Mouse (Mus musculus): ENCODE data around the gene Tldc2. TPM values are rescaled to one million over a fixed set of nuclear protein-coding genes. Genes with fewer than 3 reads are reported as not detected.

Tldc2 gene
- polyA plus RNA-seq, 1 experiment from 2014 or later = not detected

DNA sequence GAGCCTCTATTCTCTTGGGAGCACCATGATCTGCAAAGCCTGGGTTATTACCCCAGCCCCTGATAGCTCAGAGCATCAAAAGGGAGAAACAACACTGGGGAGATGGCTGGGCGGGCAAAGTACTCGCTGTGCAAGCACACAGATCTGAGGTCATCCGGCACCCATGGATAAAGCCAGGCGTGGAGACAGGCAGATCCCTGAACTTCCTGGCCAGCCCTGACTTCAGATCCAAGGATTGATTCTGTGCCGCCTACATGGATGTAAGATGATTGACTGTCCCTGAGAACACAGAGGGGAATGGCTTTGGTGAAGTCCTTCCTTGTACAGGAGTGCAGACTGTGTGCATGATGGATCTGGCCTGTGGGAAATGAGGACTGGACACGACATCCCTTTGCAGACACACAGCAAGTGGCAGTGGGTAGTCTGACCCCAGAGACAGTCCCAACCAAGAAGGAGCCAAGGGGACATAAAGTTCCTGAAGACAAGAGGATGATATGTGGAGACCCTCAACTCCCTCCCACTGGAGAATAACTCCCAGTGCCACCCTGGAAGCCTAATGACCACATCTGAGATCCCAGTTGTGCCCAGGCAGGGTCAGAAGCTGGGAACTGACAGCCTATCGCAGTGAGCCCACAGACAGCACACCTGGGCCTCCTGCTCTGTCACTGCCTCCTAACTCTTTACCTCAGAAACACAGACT lies 20.0 kb upstream of the Tldc2 start:
- H3K9ac ChIP-seq (ENCODE audit: low read depth, low read length) = no peak overlapping the region; the same call in 1 of the 2 replicates
- no peak for ATAC-seq
- 67% methylated on average over 7 of the region's 7 CpGs for WGBS
- H3K9me3 ChIP-seq (ENCODE audit: control insufficient read depth, low read length) = no peaks in the 10 kb centered on the region
- H3K27me3 ChIP-seq (replicated peaks; ENCODE audit: control insufficient read depth, insufficient read depth, low read length) = no peaks in the 10 kb centered on the region
- no peaks in the 10 kb centered on the region for H3K36me3 ChIP-seq (ENCODE audit: control insufficient read depth, insufficient read depth, low read length)
- H3K4me1 ChIP-seq (ENCODE audit: control insufficient read depth, insufficient read depth, low read length) = peaks cover 70% of the 10 kb centered on the region
- no peak overlapping the region for H3K4me2 ChIP-seq (ENCODE audit: low read depth, low read length)
- no peak overlapping the region for H3K27ac ChIP-seq (ENCODE audit: low read length)
- H3K4me3 ChIP-seq (ENCODE audit: low read length) = no peak overlapping the region

DNA sequence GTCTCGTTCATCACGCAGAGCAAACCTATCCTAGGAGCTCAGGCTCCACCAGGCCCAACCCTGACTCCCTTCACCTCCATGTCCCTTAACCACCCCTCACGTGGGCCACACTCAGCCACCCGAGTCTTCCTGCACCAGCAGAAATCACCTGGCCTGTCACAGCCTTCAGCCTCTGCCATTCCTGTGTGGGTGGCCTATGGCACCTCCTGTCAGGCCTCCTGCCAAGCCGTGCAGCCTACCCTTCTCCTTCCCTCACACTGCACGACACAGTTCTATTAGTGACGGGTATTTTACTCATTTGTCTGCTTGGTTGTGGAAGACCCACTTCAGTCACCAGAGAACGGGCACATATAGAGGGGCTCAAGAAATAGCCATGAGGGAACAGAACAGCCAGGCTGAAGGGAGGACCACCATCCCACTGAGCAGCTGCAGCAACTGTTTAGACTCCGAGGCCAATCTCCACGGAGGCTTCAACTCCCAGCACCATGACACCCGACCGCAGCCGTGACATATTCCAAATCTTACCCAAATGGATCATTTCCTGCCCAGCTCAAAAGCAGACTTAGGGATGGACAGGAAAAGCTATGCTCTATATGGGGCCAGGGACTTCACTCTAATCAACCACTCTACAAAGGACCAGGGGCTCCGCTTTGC lies 18.0 kb upstream of the Tldc2 start:
- Histone ChIP-seq H3K4me2 (ENCODE audit: low read depth, low read length) (peak overlapping the region; percentile 13; the same call in 1 of the 2 replicates), H3K36me3 (ENCODE audit: control insufficient read depth, insufficient read depth, low read length) (no peaks in the 10 kb centered on the region), H3K27ac (ENCODE audit: low read length) (peak overlapping the region; percentile 89), H3K9me3 (ENCODE audit: control insufficient read depth, low read length) (no peaks in the 10 kb centered on the region), H3K9ac (ENCODE audit: low read depth, low read length) (peak overlapping the region; percentile 50), H3K27me3 (replicated peaks; ENCODE audit: control insufficient read depth, insufficient read depth, low read length) (no peaks in the 10 kb centered on the region), H3K4me1 (ENCODE audit: control insufficient read depth, insufficient read depth, low read length) (peaks cover 85% of the 10 kb centered on the region), H3K4me3 (ENCODE audit: low read length) (no peak overlapping the region)
- no peak for ATAC-seq
- WGBS = 53% methylated on average over 14 of the region's 14 CpGs

DNA sequence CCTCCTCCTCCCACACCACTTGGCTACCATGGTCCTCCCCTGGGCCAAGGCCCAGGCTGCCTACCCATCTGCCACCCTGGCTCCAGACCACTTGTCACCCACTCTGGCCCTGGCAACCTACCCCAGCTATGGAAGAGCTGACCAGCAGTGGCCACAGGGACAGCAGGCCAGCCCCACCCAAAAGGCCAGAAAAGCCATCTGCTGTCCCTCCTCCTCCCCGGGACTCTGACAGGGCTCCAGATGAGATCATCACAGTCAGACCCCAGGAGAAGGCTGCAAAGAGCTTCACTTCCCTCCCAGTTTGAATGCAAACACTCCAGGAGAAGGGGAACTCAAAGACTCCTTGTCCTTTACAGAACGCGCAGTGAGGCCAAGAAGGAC lies 17.5 kb upstream of the Tldc2 start:
- H3K27ac ChIP-seq (ENCODE audit: low read length) = peak overlapping the region; percentile 89
- ATAC-seq = no peak
- peak overlapping the region; percentile 50 for H3K9ac ChIP-seq (ENCODE audit: low read depth, low read length)
- H3K4me1 ChIP-seq (ENCODE audit: control insufficient read depth, insufficient read depth, low read length) = peaks cover 85% of the 10 kb centered on the region
- H3K4me2 ChIP-seq (ENCODE audit: low read depth, low read length) = peak overlapping the region; percentile 13; the same call in 1 of the 2 replicates
- H3K36me3 ChIP-seq (ENCODE audit: control insufficient read depth, insufficient read depth, low read length) = no peaks in the 10 kb centered on the region
- no peak overlapping the region for H3K4me3 ChIP-seq (ENCODE audit: low read length)
- 30% methylated on average over 3 of the region's 3 CpGs for WGBS
- H3K27me3 ChIP-seq (replicated peaks; ENCODE audit: control insufficient read depth, insufficient read depth, low read length) = no peaks in the 10 kb centered on the region
- H3K9me3 ChIP-seq (ENCODE audit: control insufficient read depth, low read length) = no peaks in the 10 kb centered on the region

DNA sequence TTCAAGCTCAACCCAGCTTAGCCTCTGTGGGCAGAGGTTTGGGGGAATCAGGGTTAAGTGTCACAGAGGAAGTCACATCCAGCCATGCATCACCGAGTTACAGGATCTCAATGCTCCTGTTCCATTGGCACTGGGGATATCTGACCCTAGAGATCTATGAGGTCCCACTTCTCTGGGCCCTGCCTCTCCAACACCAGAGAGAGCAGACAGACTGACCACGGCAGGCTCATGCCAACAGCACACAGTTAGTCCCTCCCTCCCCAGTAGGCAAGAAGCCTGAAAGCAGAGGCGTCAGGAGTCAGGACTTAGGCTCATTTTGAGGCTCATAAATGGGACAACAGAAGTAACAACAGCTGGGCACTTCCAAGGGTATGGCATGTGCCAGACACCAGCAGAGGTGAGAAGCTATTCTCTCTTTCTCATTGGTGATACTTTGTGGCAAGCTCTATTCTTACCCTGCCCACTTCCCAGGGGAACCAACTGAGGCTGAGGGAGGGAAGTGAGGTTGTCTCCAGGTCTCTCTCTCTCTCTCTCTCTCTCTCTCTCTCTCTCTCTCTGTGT lies 17.0 kb upstream of the Tldc2 start:
- Histone ChIP-seq H3K4me2 (ENCODE audit: low read depth, low read length) (no peak overlapping the region), H3K27ac (ENCODE audit: low read length) (peak overlapping the region; percentile 89), H3K36me3 (ENCODE audit: control insufficient read depth, insufficient read depth, low read length) (no peaks in the 10 kb centered on the region), H3K9ac (ENCODE audit: low read depth, low read length) (peak overlapping the region; percentile 50; the same call in 1 of the 2 replicates), H3K4me3 (ENCODE audit: low read length) (no peak overlapping the region), H3K27me3 (replicated peaks; ENCODE audit: control insufficient read depth, insufficient read depth, low read length) (no peaks in the 10 kb centered on the region), H3K4me1 (ENCODE audit: control insufficient read depth, insufficient read depth, low read length) (peaks cover 84% of the 10 kb centered on the region), H3K9me3 (ENCODE audit: control insufficient read depth, low read length) (no peaks in the 10 kb centered on the region)
- no peak for ATAC-seq
- 33% methylated on average over 3 of the region's 3 CpGs for WGBS

DNA sequence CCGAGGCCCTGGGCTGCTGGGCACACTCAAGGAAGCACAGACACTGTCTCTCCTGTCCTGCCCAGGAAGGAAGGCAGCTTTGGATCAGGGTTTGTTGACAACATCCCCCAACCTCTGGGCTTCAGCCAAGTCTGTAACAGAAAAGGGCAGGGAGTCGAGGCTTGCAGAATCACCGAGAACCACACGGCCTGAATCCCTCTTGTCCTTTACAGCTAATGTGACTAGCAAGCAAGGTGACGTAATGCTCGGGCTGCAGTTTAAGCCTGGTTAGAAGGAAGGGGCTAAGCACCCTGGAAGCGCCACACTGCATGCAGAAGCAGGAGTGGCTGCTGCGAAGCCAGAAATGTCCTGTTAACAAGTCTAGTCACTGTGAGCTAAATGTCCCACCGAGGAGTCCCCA lies 16.5 kb upstream of the Tldc2 start:
- Histone ChIP-seq H3K27me3 (replicated peaks; ENCODE audit: control insufficient read depth, insufficient read depth, low read length) (no peaks in the 10 kb centered on the region), H3K4me1 (ENCODE audit: control insufficient read depth, insufficient read depth, low read length) (peaks cover 83% of the 10 kb centered on the region), H3K9ac (ENCODE audit: low read depth, low read length) (peak overlapping the region; percentile 52), H3K4me3 (ENCODE audit: low read length) (no peak overlapping the region), H3K4me2 (ENCODE audit: low read depth, low read length) (no peak overlapping the region), H3K36me3 (ENCODE audit: control insufficient read depth, insufficient read depth, low read length) (no peaks in the 10 kb centered on the region), H3K9me3 (ENCODE audit: control insufficient read depth, low read length) (no peaks in the 10 kb centered on the region), H3K27ac (ENCODE audit: low read length) (peak overlapping the region; percentile 89)
- WGBS = 36% methylated on average over 9 of the region's 9 CpGs
- peak; percentile 17; the same call in 1 of the 2 replicates for ATAC-seq

DNA sequence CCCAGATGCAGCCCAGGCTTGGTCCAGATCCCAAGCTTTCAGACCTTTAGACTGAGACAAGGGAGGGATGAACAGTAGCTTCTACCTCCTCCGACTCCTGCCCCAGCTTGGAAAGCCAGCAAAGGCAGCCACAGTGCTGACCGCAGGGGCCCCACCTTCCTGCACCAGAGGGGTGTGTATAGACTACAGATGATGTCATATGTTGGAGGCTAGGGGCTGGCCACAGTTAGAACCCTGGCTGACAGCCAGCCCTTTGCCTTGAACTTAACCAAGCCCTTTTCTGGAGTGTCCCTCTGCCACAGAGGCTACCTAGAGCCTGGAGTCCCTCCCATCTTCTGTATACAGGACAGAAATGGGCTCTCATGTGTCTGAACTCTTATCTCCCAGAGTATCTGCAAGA lies 15.3 kb upstream of the Tldc2 start:
- peak overlapping the region; percentile 38; the same call in 1 of the 2 replicates for H3K9ac ChIP-seq (ENCODE audit: low read depth, low read length)
- H3K27ac ChIP-seq (ENCODE audit: low read length) = peak overlapping the region; percentile 76
- H3K9me3 ChIP-seq (ENCODE audit: control insufficient read depth, low read length) = no peaks in the 10 kb centered on the region
- no peaks in the 10 kb centered on the region for H3K27me3 ChIP-seq (replicated peaks; ENCODE audit: control insufficient read depth, insufficient read depth, low read length)
- H3K4me3 ChIP-seq (ENCODE audit: low read length) = no peak overlapping the region
- H3K4me2 ChIP-seq (ENCODE audit: low read depth, low read length) = peak overlapping the region; percentile 4; the same call in 1 of the 2 replicates
- H3K4me1 ChIP-seq (ENCODE audit: control insufficient read depth, insufficient read depth, low read length) = peaks cover 83% of the 10 kb centered on the region
- H3K36me3 ChIP-seq (ENCODE audit: control insufficient read depth, insufficient read depth, low read length) = no peaks in the 10 kb centered on the region
- ATAC-seq = peak; percentile 56
- WGBS = 11% methylated on average over 2 of the region's 2 CpGs

DNA sequence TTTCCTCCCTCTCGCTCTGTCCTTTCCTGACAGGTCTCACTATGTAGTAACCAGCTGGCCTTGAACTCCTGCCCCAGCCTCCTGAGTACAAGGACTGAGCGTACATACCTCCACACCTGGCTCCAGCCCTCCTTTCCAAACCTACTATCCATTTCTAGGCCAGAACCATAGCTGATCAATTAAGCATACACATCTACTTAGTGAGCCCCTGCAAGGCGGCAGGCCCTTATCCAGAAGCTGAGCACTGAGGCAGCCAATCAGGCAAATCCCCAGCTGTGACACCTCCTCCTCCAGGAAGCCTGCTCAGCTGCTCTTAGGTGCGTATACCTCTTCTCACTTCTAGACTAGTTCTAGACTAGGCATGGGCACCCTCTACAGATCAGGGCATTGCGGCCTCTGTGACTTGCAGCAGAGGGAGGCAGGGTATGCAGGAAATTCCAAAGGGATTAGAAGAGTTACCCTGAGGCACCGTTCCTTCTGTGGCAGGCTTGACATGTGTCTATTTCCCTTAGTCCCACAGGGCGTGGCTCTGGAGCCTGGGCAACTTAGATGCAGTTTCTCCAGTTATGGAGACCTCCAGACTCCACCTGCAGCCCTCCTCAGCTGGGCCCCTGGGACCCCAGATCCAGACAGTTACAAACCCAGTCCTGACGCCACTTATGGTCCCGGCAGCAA lies 14.4 kb upstream of the Tldc2 start:
- H3K9ac ChIP-seq (ENCODE audit: low read depth, low read length) = no peak overlapping the region

DNA sequence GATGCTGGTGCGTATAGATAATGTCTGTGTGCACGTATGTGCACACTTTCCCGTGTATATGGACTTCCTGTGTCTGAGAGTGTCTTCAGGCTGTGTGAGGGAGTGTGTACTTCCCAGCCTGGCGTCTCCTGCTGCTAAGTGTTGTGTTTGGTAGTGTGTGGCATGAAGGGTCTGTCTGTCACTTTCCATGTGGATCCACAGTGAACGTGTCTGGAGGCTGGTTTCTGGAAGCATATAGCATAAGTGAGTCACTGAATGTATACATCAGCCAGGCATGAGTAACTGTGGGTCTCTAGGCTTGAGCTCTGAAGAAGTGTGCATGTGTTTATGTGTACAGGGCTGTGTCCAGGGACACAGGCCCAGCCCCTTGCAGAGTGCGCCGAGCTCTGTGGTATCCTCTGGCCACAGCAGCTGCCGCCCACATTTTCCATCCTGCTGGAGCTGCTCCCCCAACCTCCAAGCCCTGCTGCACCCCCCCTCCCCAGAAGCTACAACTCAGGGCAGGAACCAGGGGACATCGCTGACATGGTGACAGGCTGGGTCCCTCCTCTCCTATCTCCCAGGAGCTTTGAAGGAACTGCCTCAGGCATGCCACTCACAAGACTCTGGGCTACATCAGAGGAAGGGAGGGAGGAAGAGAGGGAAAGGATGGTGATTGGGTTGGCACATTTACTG lies 13.3 kb upstream of the Tldc2 start:
- no peak for ATAC-seq
- no peak overlapping the region for H3K9ac ChIP-seq (ENCODE audit: low read depth, low read length)
- H3K4me1 ChIP-seq (ENCODE audit: control insufficient read depth, insufficient read depth, low read length) = peaks cover 76% of the 10 kb centered on the region
- no peak overlapping the region for H3K4me2 ChIP-seq (ENCODE audit: low read depth, low read length)
- H3K27me3 ChIP-seq (replicated peaks; ENCODE audit: control insufficient read depth, insufficient read depth, low read length) = no peaks in the 10 kb centered on the region
- H3K9me3 ChIP-seq (ENCODE audit: control insufficient read depth, low read length) = no peaks in the 10 kb centered on the region
- H3K36me3 ChIP-seq (ENCODE audit: control insufficient read depth, insufficient read depth, low read length) = no peaks in the 10 kb centered on the region
- peak overlapping the region; percentile 44 for H3K27ac ChIP-seq (ENCODE audit: low read length)
- H3K4me3 ChIP-seq (ENCODE audit: low read length) = no peak overlapping the region
- 56% methylated on average over 9 of the region's 9 CpGs for WGBS

More for the DNA sequence above, 14.4 kb upstream of the Tldc2 start:
- Histone ChIP-seq H3K27ac (ENCODE audit: low read length) (peak overlapping the region; percentile 33; the same call in 1 of the 2 replicates), H3K9me3 (ENCODE audit: control insufficient read depth, low read length) (no peaks in the 10 kb centered on the region), H3K27me3 (replicated peaks; ENCODE audit: control insufficient read depth, insufficient read depth, low read length) (no peaks in the 10 kb centered on the region), H3K4me1 (ENCODE audit: control insufficient read depth, insufficient read depth, low read length) (peaks cover 77% of the 10 kb centered on the region), H3K4me3 (ENCODE audit: low read length) (no peak overlapping the region), H3K36me3 (ENCODE audit: control insufficient read depth, insufficient read depth, low read length) (no peaks in the 10 kb centered on the region), H3K4me2 (ENCODE audit: low read depth, low read length) (no peak overlapping the region)
- no peak for ATAC-seq
- 63% methylated on average over 9 of the region's 9 CpGs for WGBS
